Mouse (Mus musculus) limb, embryonic 11.5 days (tissue): ENCODE measurements around the gene Casp7. TPM values are rescaled to one million over a fixed set of nuclear protein-coding genes. Genes with fewer than 3 reads are reported as not detected.
"Not testable (repeated sequence)": the region's sequence is repeated elsewhere in the genome, so short reads cannot be mapped to it uniquely, and the experiment has no call there.

Experiments
- ATAC-seq: fragments of 200-750 bp; cut with Nextera tagmentation; 2 replicates; pipeline ENCODE4 v1.8.0; 2017; ENCODE audit warnings: low read depth; ENCODE audit not compliant: insufficient number of reproducible peaks, low FRiP score, low TSS enrichment
- DNase-seq: peaks from one replicate; pipeline ENCODE4 v3.0.0-alpha.2; 2015; ENCODE audit warnings: low spot score
- H3K27ac ChIP-seq: fragments of 300-500 bp; sonication (generic); replicated peaks from 2 replicates; pipeline ENCODE4 v1.5.1; 2014; ENCODE audit warnings: low read depth, mild to moderate bottlenecking, low read length
- H3K27me3 ChIP-seq: fragments of 300-500 bp; sonication (generic); 2 replicates; pipeline ENCODE4 v1.6.1; 2014; ENCODE audit warnings: mild to moderate bottlenecking, low read length, mixed read lengths; ENCODE audit not compliant: control insufficient read depth, insufficient read depth
- H3K36me3 ChIP-seq: fragments of 300-500 bp; sonication (generic); 2 replicates; pipeline ENCODE4 v1.6.1; 2014; ENCODE audit warnings: mild to moderate bottlenecking, low read length, moderate library complexity, mixed read lengths; ENCODE audit not compliant: control insufficient read depth, insufficient read depth
- H3K4me1 ChIP-seq: fragments of 300-500 bp; sonication (generic); 2 replicates; pipeline ENCODE4 v1.6.1; 2014; ENCODE audit warnings: low read length, mixed read lengths; ENCODE audit not compliant: control insufficient read depth, insufficient read depth
- H3K4me2 ChIP-seq: fragments of 300-500 bp; sonication (generic); 2 replicates; pipeline ENCODE4 v1.6.1; 2014; ENCODE audit warnings: low read depth, mild to moderate bottlenecking, moderate library complexity; ENCODE audit not compliant: severe bottlenecking
- H3K4me3 ChIP-seq: fragments of 300-500 bp; sonication (generic); 2 replicates; pipeline ENCODE4 v1.5.1; 2014; ENCODE audit warnings: low read depth, low read length
- H3K9ac ChIP-seq: fragments of 300-500 bp; sonication (generic); 2 replicates; pipeline ENCODE4 v1.6.1; 2014; ENCODE audit warnings: mild to moderate bottlenecking, low read length
- H3K9me3 ChIP-seq: fragments of 300-500 bp; sonication (generic); 2 replicates; pipeline ENCODE4 v1.6.1; 2016; ENCODE audit warnings: low read length; ENCODE audit not compliant: control insufficient read depth
- WGBS: fragments of 180-500 bp; shearing (Covaris S2); extraction: QIAGEN DNeasy Blood & Tissue Kit; methylation state at CpG from one replicate; pipeline ENCODE4 v1.1.7; 2014; 5-methylcytosine and 5-hydroxymethylcytosine counted together
- polyA plus RNA-seq: library from polyadenylated mRNA; unstranded; fragments of >200 nt; fragmentation: Nextera tagmentation; extraction: Ambion mirVana; gene quantifications from 2 replicates; pipeline ENCODE4 v1.2.1, GENCODE M21; 2014

Casp7 gene
- 24.5 and 26.6 TPM in 2 replicates for polyA plus RNA-seq

DNA sequence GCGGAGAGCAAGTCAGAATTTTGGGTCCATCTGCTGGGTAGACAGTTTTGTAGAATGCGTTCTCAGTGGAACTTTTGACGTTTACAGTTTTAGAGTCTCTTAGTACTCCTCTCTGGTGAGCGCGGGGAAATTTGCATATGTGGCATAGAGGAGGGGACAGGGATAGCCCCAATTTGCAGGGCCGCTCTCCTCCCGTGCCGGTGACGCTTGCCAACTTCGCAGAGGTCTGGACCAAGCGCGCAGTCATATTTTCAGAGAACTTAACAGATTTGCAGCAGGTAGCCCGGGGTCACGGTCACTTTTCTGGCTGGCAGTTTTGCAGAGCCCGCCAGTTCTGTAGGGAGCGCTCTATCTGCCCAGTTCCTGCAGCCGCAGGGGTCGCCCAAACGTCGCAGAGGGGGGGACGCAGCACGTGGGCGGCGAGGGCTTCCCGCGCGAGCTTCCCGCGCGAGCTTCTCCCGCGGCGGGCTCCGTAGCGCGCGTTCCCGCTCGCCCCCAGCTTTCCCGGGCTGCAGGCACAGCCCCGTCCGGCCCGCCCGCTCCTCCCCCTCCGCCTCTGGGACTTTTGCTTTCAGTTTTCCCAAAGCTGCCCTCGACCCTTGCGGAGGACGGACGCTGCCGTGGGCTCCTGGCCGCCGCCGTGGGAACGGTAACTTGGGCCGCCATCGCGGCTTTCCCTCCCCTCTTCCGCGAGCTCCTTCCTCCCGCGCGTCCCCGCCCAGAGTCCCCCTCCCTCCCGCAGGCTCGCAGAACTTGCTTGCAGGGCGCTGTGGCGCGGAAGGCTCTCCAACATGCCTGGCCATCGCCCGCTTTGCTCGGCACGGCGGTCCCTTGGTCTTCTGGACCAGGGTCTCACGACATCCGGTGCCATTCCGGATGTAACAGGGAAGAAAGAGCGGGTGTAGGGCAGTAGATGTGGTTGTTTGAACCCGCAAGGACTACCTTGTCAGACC, at the start of gene Casp7:
Casp7 (plus strand) TSS at position 461 of the 953 bp plus-strand sequence.
- Histone ChIP-seq H3K4me3 (peak within 1 kb of the TSS; percentile 49), H3K9ac (peak within 1 kb of the TSS; percentile 79), H3K27ac (peak within 1 kb of the TSS; percentile 57), H3K9me3 (no peaks in the 10 kb centered on the region), H3K4me1 (peaks cover 10% of the 10 kb centered on the region), H3K27me3 (no peaks in the 10 kb centered on the region), H3K36me3 (no peaks in the 10 kb centered on the region), H3K4me2 (peak within 1 kb of the TSS; percentile 71)
- ATAC-seq (peak; percentile 52; the same call in 1 of the 2 replicates), DNase-seq (peak; percentile 83)
- under 1% methylated on average over 75 of the region's 78 CpGs for WGBS

DNA sequence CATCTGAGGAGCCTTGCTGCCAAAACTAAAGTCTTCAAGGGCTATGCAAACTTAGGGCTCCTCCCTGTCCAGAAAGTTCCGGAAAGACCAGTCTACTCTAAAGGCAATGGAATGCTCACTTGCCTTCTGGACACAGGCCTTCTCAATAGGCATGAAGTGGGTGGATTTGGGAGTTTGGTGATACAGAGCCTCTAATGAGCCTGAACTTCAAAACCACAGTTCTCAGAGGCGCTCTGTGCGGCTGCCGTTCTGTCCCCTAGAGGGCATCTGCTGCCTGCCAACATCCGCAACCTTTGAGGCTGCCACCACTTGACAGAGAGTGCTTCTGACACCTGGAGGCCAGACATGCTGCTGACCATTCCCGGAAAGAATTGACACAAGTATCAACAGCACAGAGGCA, 47.6 kb upstream of the Casp7 start:
- peak; percentile 51 for DNase-seq
- no peak overlapping the region for H3K27ac ChIP-seq
- no peak overlapping the region for H3K4me2 ChIP-seq
- no peak overlapping the region for H3K9ac ChIP-seq
- ATAC-seq = no peak
- 24% methylated on average over 6 of the region's 6 CpGs for WGBS
- H3K27me3 ChIP-seq = no peaks in the 10 kb centered on the region
- H3K4me3 ChIP-seq = no peak overlapping the region
- no peaks in the 10 kb centered on the region for H3K36me3 ChIP-seq
- peaks cover 2% of the 10 kb centered on the region; the same call in 1 of the 2 replicates for H3K4me1 ChIP-seq
- H3K9me3 ChIP-seq = no peaks in the 10 kb centered on the region

DNA sequence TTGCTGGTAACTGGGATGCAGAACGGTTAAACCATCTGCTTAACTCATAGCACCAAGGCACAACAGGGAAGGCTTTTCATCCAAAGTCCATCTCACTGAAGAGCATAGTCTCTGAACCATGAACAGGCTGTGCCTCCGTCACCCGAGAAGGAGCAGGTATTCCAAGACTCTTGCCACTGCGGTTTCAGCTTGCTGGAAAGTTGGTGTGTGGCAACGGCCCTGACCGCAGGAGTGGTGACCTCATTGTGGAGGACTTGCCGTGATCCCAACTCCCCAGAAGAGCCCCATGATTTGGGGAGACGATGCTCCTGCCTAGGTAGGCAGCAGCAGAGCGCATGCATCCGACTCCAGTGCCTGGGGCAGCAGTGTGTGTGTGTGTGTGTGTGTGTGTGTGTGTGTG, 43.2 kb upstream of the Casp7 start:
- DNase-seq = no peak
- WGBS = 85% methylated on average over 10 of the region's 10 CpGs
- no peak overlapping the region for H3K4me3 ChIP-seq

DNA sequence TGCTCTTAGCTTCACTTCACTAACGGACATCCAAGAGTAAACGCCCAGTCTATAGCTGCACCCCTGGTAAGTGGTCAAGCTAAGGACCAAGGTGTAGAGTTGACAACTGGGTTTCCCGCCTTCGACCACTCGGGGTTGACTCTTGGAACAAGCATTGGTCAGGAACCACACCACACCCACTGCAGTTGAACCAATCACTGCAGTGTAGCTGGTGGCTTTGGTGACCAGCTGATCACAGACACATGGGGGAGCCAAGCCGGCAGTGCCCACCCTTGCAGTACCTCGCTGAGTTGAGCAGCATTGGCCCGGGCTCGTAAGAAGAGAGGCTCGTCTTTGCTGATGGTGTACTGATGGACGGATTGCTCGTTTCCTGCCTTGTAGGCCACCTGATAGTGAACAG, 41.7 kb upstream of the Casp7 start:
- DNase-seq (no peak), ATAC-seq (no peak)
- WGBS = 87% methylated on average over 12 of the region's 12 CpGs
- no peaks in the 10 kb centered on the region for H3K9me3 ChIP-seq
- no peaks in the 10 kb centered on the region for H3K27me3 ChIP-seq
- H3K27ac ChIP-seq = no peak overlapping the region
- H3K4me1 ChIP-seq = no peaks in the 10 kb centered on the region
- no peak overlapping the region for H3K4me2 ChIP-seq
- H3K36me3 ChIP-seq = no peaks in the 10 kb centered on the region
- no peak overlapping the region for H3K4me3 ChIP-seq
- no peak overlapping the region for H3K9ac ChIP-seq

More for the DNA sequence above, 43.2 kb upstream of the Casp7 start:
- no peak for ATAC-seq
- Histone ChIP-seq H3K4me2 (no peak overlapping the region), H3K36me3 (no peaks in the 10 kb centered on the region), H3K9ac (no peak overlapping the region), H3K27me3 (no peaks in the 10 kb centered on the region), H3K9me3 (no peaks in the 10 kb centered on the region), H3K4me1 (no peaks in the 10 kb centered on the region), H3K27ac (no peak overlapping the region)

DNA sequence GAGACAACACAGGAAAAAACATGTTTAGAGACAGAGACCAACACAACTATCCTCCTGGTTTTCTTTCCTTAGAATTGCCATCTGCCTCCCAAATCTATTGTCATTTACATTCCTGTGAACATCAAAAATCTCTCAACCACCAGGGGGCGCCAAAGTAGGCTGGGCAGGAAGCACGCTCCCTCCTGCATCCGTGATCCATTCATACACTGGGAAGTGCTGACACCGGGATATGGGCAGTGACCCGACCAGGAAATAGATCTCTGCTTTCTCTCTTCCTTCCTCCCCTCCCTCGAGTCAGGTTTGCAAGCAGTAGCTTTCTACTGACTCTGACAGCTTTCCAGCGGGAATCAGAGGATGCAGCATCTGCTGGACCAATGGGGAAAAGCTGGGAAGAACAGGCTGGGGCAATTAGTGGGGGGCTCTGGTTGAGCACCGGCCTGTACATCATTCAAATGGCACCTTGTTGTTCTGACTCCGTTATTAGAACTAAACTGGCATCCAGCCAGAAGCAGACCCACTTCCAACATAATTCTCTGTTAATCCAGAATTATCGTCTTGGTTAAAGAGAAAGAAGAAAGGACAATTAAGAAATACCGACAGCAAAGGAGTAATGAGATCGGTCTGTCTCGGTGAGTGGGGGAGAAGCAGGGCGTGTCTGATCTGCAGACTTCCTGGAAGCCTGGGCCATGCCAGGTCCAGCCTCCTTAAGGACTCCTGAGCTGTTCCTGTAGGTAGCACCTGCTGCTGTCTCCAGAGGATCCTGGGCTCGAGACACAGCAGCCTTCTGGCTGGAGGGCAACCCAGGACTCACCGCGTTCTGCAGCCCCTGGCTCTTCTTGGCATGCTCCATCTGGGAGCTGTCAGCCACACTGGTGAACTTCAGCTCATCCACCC, 40.2 kb upstream of the Casp7 start:
- no peak for ATAC-seq
- Histone ChIP-seq H3K27ac (no peak overlapping the region), H3K4me3 (no peak overlapping the region)

DNA sequence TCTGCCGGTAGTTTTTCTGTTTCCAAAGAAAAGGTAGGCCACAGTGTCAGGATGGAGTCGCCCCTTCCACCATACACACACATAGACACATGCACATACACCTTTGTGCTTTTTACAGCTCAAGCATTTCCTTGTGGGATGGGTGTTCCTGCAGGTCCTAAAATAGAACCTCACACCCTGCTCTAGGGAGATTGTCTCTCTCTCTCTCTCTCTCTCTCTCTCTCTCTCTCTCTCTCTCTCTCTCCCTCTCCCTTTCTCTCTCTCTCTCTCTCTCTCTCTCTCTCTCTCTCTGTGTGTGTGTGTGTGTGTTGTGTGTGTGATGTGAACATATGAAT, 39.6 kb upstream of the Casp7 start:
- WGBS = 83% methylated on average over 2 of the region's 2 CpGs
- H3K9ac ChIP-seq, H3K27ac ChIP-seq, ATAC-seq, H3K27me3 ChIP-seq, H3K4me2 ChIP-seq, H3K4me3 ChIP-seq, H3K4me1 ChIP-seq, H3K36me3 ChIP-seq, DNase-seq, H3K9me3 ChIP-seq: not testable (repeated sequence)

More for the DNA sequence above, 40.2 kb upstream of the Casp7 start:
- Histone ChIP-seq H3K36me3 (no peaks in the 10 kb centered on the region), H3K27me3 (no peaks in the 10 kb centered on the region), H3K4me1 (no peaks in the 10 kb centered on the region), H3K9ac (no peak overlapping the region), H3K9me3 (no peaks in the 10 kb centered on the region), H3K4me2 (no peak overlapping the region)
- whole genome bisulfite sequencing = 45% methylated on average over 17 of the region's 17 CpGs
- DNase-seq = peak; percentile 85

DNA sequence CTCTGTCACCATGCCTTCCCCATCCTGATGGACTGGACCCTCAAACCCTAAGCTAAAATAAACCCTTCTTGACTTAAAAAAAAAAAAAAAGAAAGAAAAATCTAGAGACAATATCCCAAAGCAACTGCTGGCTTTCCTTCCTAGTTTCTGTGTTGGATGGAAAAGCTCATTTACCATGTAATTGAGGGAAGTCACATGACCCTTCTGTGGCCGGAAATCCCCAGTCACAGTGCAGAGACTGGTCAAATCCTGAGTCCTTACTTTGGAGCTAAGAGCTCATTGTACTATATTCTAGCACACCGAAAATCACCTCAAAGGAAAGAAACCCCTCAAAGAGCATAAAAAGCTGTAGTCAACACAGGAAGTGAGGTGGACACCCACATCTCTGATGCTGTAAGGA, 38.0 kb upstream of the Casp7 start:
- WGBS = 74% methylated on average over 2 of the region's 2 CpGs
- Histone ChIP-seq H3K36me3 (no peaks in the 10 kb centered on the region), H3K27ac (no peak overlapping the region), H3K4me1 (no peaks in the 10 kb centered on the region), H3K4me2 (no peak overlapping the region), H3K27me3 (no peaks in the 10 kb centered on the region), H3K9ac (no peak overlapping the region), H3K9me3 (no peaks in the 10 kb centered on the region), H3K4me3 (no peak overlapping the region)
- ATAC-seq (no peak), DNase-seq (no peak)

DNA sequence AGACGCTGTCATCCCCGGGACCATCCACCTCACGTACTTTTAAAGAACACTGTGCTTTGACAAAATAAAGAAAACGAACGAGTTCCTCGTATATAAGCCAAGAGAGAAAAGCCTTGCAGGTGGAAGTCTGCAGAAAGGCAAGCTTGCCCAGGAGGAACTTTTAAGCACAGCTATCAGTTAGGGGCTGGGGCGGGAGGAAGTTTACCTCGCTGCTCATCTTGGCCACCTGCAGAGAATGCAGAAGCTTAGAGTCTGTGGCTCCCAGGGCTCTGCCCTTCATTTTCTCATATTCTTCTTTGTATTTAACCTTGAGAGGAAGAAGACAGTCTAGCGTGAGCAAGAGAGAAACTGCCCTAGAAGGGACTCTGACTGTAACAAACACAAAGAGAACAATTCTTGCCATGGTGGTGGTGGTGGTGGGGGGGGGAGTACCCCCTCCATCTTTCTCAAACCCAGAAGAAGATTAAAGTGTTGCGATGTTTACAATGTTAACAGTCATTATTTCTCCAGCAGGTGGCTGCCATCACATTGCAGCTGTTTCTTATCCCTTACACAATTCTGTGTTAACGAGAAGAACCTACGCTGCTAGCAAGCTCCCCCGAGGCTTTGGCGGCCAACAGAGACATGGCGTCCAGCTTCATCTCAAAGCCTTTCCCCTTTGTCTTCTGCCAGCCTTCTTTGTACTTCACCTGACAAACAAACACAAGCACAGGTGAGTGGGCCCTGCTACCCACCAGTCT, 33.0 kb upstream of the Casp7 start:
- H3K36me3 ChIP-seq = no peaks in the 10 kb centered on the region
- no peak overlapping the region for H3K27ac ChIP-seq
- H3K27me3 ChIP-seq = no peaks in the 10 kb centered on the region
- ATAC-seq (no peak), DNase-seq (no peak)
- H3K4me2 ChIP-seq = no peak overlapping the region
- H3K9me3 ChIP-seq = no peaks in the 10 kb centered on the region
- no peak overlapping the region for H3K4me3 ChIP-seq
- no peaks in the 10 kb centered on the region for H3K4me1 ChIP-seq
- H3K9ac ChIP-seq = no peak overlapping the region
- 59% methylated on average over 15 of the region's 15 CpGs for WGBS
